ENCODE assay signal across 8 mouse cellular contexts in the genomic region with DNA sequence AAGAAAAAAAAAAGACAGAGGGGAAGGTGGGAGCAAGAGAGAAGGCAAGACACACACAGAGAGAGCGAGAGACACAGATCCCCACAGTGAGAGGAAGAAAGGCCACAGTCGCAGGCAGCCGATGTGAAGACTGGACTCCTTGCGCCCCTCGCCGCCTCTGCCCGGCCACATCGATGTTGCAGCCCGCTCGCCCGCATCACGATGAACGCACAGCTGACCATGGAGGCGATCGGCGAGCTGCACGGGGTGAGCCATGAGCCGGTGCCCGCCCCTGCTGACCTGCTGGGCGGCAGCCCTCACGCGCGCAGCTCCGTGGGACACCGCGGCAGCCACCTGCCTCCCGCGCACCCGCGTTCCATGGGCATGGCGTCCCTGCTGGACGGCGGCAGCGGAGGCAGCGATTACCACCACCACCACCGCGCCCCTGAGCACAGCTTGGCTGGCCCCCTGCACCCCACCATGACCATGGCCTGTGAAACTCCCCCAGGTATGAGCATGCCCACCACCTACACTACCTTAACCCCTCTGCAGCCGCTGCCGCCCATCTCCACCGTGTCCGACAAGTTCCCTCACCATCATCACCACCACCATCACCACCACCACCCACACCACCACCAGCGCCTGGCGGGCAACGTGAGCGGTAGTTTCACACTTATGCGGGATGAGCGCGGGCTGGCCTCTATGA. TPM values are rescaled to one million over a fixed set of nuclear protein-coding genes. Genes with fewer than 3 reads are reported as not detected.
DNase-seq lines count a peak whose midpoint lies in the region; ATAC-seq and TF ChIP-seq lines count a peak whose summit lies in the region.

No protein-coding gene starts in this region.

- ATAC-seq in kidney, postnatal 0 days (replicated peaks; ENCODE audit: low FRiP score, low read depth), result no peak
- no peak for ATAC-seq in embryonic facial prominence, embryonic 12.5 days (ENCODE audit: insufficient number of reproducible peaks, insufficient read depth, low FRiP score, low TSS enrichment)
- peak; percentile 22; the same call in 1 of the 2 replicates for ATAC-seq in hindbrain, postnatal 0 days
- ATAC-seq in cerebellum, adult (ENCODE audit: insufficient number of reproducible peaks, low FRiP score, low TSS enrichment), result no peak

- no peak for TF ChIP-seq CTCF in kidney, postnatal 0 days (IDR thresholded peaks at IDR 0.05; ENCODE audit: low read depth)
- no peak for TF ChIP-seq CTCF in hindbrain, postnatal 0 days (IDR thresholded peaks at IDR 0.05; ENCODE audit: low read depth)

- H3K9ac ChIP-seq in kidney, postnatal 0 days (ENCODE audit: low read depth, low read length), result no peak overlapping the region
- peak overlapping the region; percentile 46; the same call in 1 of the 2 replicates for H3K9ac ChIP-seq in embryonic facial prominence, embryonic 12.5 days
- H3K9ac ChIP-seq in hindbrain, postnatal 0 days (replicated peaks; ENCODE audit: low read length), result peak overlapping the region; percentile 49; the same call in 1 of the 2 replicates

- H3K27me3 ChIP-seq in kidney, postnatal 0 days (ENCODE audit: insufficient read depth, low read length), result peaks cover 94% of the 10 kb centered on the region
- peaks cover 96% of the 10 kb centered on the region for H3K27me3 ChIP-seq in embryonic facial prominence, embryonic 12.5 days
- H3K27me3 ChIP-seq in hindbrain, postnatal 0 days (ENCODE audit: insufficient read depth, low read length), result peaks cover 92% of the 10 kb centered on the region

- no peaks in the 10 kb centered on the region for H3K9me3 ChIP-seq in kidney, postnatal 0 days (replicated peaks; ENCODE audit: low read length)
- H3K9me3 ChIP-seq in embryonic facial prominence, embryonic 12.5 days, result no peaks in the 10 kb centered on the region
- H3K9me3 ChIP-seq in hindbrain, postnatal 0 days (ENCODE audit: low read length), result no peaks in the 10 kb centered on the region

- no peak for DNase-seq in kidney, postnatal 0 days (ENCODE audit: low spot score)
- no peak for DNase-seq in kidney, postnatal 25 days
- no peak for DNase-seq in hindbrain, postnatal 0 days (ENCODE audit: low spot score)
- peak; percentile 53 for DNase-seq in neural tube, embryonic 10.5 days (ENCODE audit: extremely low spot score, low spot score)
- no peak for DNase-seq in left cerebral cortex, adult 18-20 months (ENCODE audit: low spot score in 2 of 2)
- no peak for DNase-seq in cerebellum, adult 11-12 months

- no peaks in the 10 kb centered on the region for H3K36me3 ChIP-seq in kidney, postnatal 0 days (ENCODE audit: insufficient read depth, low read length)
- no peaks in the 10 kb centered on the region for H3K36me3 ChIP-seq in embryonic facial prominence, embryonic 12.5 days
- H3K36me3 ChIP-seq in hindbrain, postnatal 0 days (ENCODE audit: insufficient read depth, low read length), result no peaks in the 10 kb centered on the region

- no peak overlapping the region for H3K27ac ChIP-seq in kidney, postnatal 0 days
- H3K27ac ChIP-seq in embryonic facial prominence, embryonic 12.5 days, result no peak overlapping the region
- no peak overlapping the region; the same call in 1 of the 2 replicates for H3K27ac ChIP-seq in hindbrain, postnatal 0 days

- WGBS in kidney, postnatal 0 days, result under 1% methylated on average over 45 of the region's 48 CpGs
- under 1% methylated on average over 48 of the region's 48 CpGs for WGBS in embryonic facial prominence, embryonic 12.5 days
- WGBS in hindbrain, postnatal 0 days, result under 1% methylated on average over 46 of the region's 48 CpGs

- 0 out of 2 replicates have a peak, but pooled peaks cover 16% of the 10 kb centered on the region for H3K4me1 ChIP-seq in kidney, postnatal 0 days (replicated peaks; ENCODE audit: insufficient read depth, low read length)
- peaks cover 17% of the 10 kb centered on the region; the same call in 1 of the 2 replicates for H3K4me1 ChIP-seq in embryonic facial prominence, embryonic 12.5 days
- peaks cover 4% of the 10 kb centered on the region; the same call in 1 of the 2 replicates for H3K4me1 ChIP-seq in hindbrain, postnatal 0 days (ENCODE audit: insufficient read depth, low read length)

- H3K4me3 ChIP-seq in kidney, postnatal 0 days (replicated peaks; ENCODE audit: low read depth, low read length), result peak overlapping the region; percentile 43
- peak overlapping the region; percentile 44 for H3K4me3 ChIP-seq in embryonic facial prominence, embryonic 12.5 days
- H3K4me3 ChIP-seq in hindbrain, postnatal 0 days (ENCODE audit: low read length), result peak overlapping the region; percentile 47

- peak overlapping the region; percentile 94 for H3K4me2 ChIP-seq in kidney, postnatal 0 days (ENCODE audit: low read length)
- H3K4me2 ChIP-seq in embryonic facial prominence, embryonic 12.5 days (replicated peaks), result peak overlapping the region; percentile 87
- H3K4me2 ChIP-seq in hindbrain, postnatal 0 days (ENCODE audit: low read depth, low read length), result peak overlapping the region; percentile 94

RNA-seq across cellular contexts. Expression of a gene that starts 0.5 kb away (rescaled TPM):
- not detected in 2 replicates for polyA plus RNA-seq in kidney, postnatal 0 days (2015; fragmentation: Nextera tagmentation; extraction: Ambion mirVana)
- polyA plus RNA-seq in embryonic facial prominence, embryonic 12.5 days (2016; fragmentation: Nextera tagmentation; extraction: Ambion mirVana), result 0.47 and 0.74 TPM in 2 replicates
- total RNA-seq in hindbrain, postnatal 0 days (2014; rRNA removed), result 2.6 and 4.2 TPM in 2 replicates
- polyA plus RNA-seq in hindbrain, postnatal 0 days (2015; fragmentation: Nextera tagmentation; extraction: Ambion mirVana), result 1.9 and 2.6 TPM in 2 replicates
- under 1 TPM; 0.19 to 0.30 TPM for total RNA-seq in left cerebral cortex, adult 18-20 months (2021)
